Mouse (Mus musculus): ENCODE results near the gene Usp37.

- TF ChIP-seq CTCF (IDR thresholded peaks at IDR 0.05; ENCODE audit: low read depth, low read length), result no peak
- no peak for TF ChIP-seq POLR2A (IDR thresholded peaks at IDR 0.05; ENCODE audit: extremely low read depth, insufficient read depth, low read length)
Observed at GRCm38 (mm10) chr1:74389831-74390286, 154.2 kb downstream of the Usp37 start.

Data from liver, adult 2 months (tissue).